Mouse (Mus musculus): ENCODE results near the gene Plk4. TPM values are rescaled to one million over a fixed set of nuclear protein-coding genes. Genes with fewer than 3 reads are reported as not detected.
A peak's percentile ranks its signal among the peaks of the same experiment; 100 is the strongest.
"Not testable (repeated sequence)": the region's sequence is repeated elsewhere in the genome, so short reads cannot be mapped to it uniquely, and the experiment has no call there.

The Plk4 gene
- polyA plus RNA-seq, 1 experiment: 1.8 TPM

DNA sequence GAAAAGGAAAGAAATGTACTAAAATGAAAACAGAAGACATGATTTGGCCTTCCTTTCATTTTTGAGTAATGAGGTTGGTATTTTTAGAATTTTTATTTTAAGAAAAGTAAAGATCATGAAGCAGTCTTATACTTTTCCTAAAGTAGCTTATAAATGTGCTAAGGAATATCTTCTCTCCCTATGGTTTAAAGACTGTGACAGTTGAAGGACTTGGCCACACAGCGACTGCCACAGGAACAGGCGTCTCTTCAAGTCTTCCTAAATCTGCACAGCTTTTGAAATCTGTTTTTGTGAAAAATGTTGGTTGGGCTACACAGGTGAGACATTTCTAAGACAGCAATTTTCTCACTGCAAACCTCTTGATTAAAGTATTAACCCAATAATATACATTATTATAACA, 13.5 kb downstream of the Plk4 start:
- Histone ChIP-seq H3K4me3 (replicated peaks; ENCODE audit: extremely low read depth, low read depth, low read length) (no peak overlapping the region), H3K4me1 (ENCODE audit: control insufficient read depth, insufficient read depth, low read length) (no peaks in the 10 kb centered on the region)
- no peak for TF ChIP-seq POLR2A (IDR thresholded peaks at IDR 0.05; ENCODE audit: borderline replicate concordance, extremely low read depth, low read depth, low read length)
- no peak for TF ChIP-seq CTCF (IDR thresholded peaks at IDR 0.05; ENCODE audit: insufficient read depth, low read length)
- no peak for DNase-seq
- WGBS: 91% methylated on average over 2 of the region's 2 CpGs

DNA sequence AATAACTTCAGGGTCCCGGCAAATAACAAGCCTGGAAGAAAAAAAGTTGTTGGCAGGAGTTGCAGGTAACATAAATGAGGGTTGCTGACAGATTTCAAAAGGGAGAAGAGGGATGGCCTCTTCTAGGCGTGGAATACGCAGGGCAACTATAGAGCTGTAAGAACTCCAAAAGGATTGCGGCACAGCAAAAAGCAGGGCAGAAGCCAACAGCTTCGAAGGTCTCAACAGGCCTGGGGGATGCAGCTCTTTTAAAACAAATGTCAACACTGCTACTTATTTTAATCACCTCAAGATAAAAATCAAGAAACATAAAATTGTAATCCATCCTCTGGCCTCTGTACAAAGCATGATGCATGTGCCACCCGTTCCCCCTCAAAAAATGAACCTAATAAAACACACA, 45.7 kb downstream of the Plk4 start:
- 69% methylated on average over 6 of the region's 6 CpGs for WGBS
- not testable (repeated sequence) for DNase-seq; H3K4me1 ChIP-seq (ENCODE audit: control insufficient read depth, insufficient read depth, low read length); H3K4me3 ChIP-seq (replicated peaks; ENCODE audit: extremely low read depth, low read depth, low read length)

DNA sequence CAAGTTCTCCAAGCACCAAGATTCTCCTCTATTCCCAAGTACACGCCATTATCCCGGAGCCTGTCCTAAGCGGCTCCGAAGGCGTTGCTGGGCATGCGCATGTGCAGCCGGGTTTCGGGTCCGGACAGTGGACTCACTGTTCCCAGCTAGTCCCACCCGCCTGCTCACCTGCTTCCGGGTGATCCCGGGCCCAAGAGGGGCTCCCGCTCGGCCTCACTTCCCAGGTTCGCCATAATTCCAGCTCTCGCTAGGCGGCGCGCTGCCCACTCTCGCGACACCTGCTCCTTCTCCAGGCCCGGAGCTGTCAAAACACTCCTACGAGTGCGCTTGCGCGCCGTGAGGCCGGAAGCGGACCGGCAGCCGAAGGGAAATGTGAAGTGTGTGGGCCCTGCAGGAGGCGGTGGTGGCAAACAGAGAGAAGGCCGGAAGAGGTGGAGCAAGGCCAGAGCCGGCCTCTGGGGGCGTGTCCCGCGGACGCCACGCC, 46.7 kb downstream of the Plk4 start, which contains the start of gene Mfsd8:
Gene Mfsd8 (minus strand): TSS at position 414 of the 484 bp plus-strand sequence.
- under 1% methylated on average over 39 of the region's 39 CpGs for WGBS
- peak; percentile 88 for DNase-seq

DNA sequence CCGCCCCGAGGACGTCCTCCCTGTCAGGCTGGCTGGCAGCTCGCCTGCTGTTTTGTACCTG, 47.0 kb downstream of the Plk4 start, which contains the start of gene Abhd18:
Gene Abhd18 (plus strand): TSS at position 14 of the 61 bp plus-strand sequence.
- peak within 1 kb of the TSS; percentile 62 for H3K4me3 ChIP-seq (replicated peaks; ENCODE audit: extremely low read depth, low read depth, low read length)
- WGBS: 0% methylated on average over 3 of the region's 4 CpGs
- H3K4me1 ChIP-seq (ENCODE audit: control insufficient read depth, insufficient read depth, low read length); DNase-seq: not testable (repeated sequence)

More for the DNA sequence above, 46.7 kb downstream of the Plk4 start, which contains the start of gene Mfsd8:
- H3K4me1 ChIP-seq (ENCODE audit: control insufficient read depth, insufficient read depth, low read length): not testable (repeated sequence)
- 0 out of 2 replicates have a peak, but pooled peaks have one; percentile 25 for TF ChIP-seq POLR2A (IDR thresholded peaks at IDR 0.05; ENCODE audit: borderline replicate concordance, extremely low read depth, low read depth, low read length)
- peak within 1 kb of the TSS; percentile 62 for H3K4me3 ChIP-seq (replicated peaks; ENCODE audit: extremely low read depth, low read depth, low read length)

DNA sequence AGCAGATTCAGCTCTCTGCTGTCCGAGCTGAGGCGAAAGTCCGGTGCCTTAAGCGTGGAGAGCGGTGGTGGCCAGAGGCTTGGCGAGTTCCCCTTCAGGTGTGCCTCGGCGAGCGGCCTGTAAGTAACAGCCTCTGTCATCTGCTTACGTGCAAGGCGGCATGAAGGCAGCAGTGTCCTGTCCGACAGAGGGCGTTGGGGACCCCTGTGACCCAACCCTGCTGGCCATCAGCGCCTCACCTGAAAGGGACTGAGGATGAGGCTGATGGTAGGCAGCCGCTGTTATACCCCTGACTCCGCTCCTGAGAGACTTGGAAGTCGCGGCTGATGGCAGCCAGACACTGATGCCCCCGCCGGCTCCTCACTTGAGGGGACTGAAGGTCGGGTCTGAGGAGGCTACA, 47.2 kb downstream of the Plk4 start:
- WGBS: 1% methylated on average over 18 of the region's 21 CpGs
- peak; percentile 34; the same call in 1 of the 2 replicates for TF ChIP-seq CTCF (IDR thresholded peaks at IDR 0.05; ENCODE audit: insufficient read depth, low read length)
- not testable (repeated sequence) for H3K4me1 ChIP-seq (ENCODE audit: control insufficient read depth, insufficient read depth, low read length)
- DNase-seq: peak; percentile 54
- peak overlapping the region; percentile 62 for H3K4me3 ChIP-seq (replicated peaks; ENCODE audit: extremely low read depth, low read depth, low read length)

DNA sequence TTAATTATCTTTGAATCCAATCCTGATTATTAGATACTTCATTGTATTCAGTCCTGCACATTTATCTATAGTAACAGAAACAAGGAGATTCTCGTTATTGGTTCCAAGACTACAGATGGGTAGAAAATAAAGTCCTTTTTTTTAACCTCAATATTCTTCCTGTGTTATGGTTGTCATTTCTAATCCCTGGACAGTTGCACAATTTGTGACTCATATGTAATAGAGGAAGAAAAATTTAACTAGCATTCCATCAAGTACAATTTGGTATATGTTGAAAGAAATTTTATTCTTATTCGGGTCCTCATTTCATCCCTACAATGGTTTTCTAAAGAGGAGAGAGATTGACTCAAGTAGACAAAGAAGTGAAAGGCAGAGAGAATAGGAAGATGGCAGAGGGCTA, 48.1 kb downstream of the Plk4 start:
- not testable (repeated sequence) for H3K4me3 ChIP-seq (replicated peaks; ENCODE audit: extremely low read depth, low read depth, low read length); H3K4me1 ChIP-seq (ENCODE audit: control insufficient read depth, insufficient read depth, low read length); DNase-seq
- 85% methylated on average over 2 of the region's 2 CpGs for WGBS

DNA sequence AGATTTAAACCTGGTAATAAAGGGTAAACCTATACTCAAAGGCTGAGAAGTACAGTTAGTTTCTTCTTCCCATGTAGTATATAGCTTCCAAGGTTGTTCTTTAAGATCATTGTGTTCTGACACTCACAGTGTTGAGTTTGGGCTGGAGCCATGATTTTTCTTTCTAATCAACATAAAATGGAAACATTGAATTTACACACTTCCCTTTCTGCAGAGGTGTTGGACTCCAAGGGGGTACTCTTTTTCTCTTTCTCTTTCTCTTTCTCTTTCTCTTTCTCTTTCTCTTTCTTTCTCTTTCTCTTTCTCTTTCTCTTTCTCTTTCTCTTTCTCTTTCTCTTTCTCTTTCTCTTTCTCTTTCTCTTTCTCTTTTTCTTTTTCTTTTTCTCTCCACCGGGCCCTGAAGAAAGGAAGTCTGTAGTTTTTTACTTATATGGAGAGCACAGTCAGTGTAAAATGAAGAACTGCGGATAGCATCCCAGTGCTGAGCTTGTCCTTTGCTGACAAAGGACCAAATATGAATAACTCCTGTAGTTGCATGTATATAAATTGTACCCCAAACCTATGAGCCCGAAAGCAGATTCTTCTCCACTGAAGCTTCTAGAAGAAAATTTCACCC, 53.4 kb downstream of the Plk4 start:
- DNase-seq; H3K4me3 ChIP-seq (replicated peaks; ENCODE audit: extremely low read depth, low read depth, low read length); H3K4me1 ChIP-seq (ENCODE audit: control insufficient read depth, insufficient read depth, low read length): not testable (repeated sequence)
- WGBS: 89% methylated on average over 3 of the region's 3 CpGs

Other genes with a start within 250 kb of the Plk4 start
- gene Slc25a31, start 91.2 kb upstream of the Plk4 start, polyA plus RNA-seq (2012; rRNA removed): 0.17 and 0.18 TPM in 2 replicates
- 14.5 and 24.6 TPM in 2 replicates for gene Hspa4l, start 55.5 kb upstream of the Plk4 start, polyA plus RNA-seq (2012; rRNA removed)
- 2.8 and 4.4 TPM in 2 replicates for gene Mfsd8, start 46.9 kb downstream of the Plk4 start, polyA plus RNA-seq (2012; rRNA removed)
- gene Abhd18, start 47.0 kb downstream of the Plk4 start, polyA plus RNA-seq (2012; rRNA removed): 2.5 and 3.0 TPM in 2 replicates
- not detected in 2 replicates for gene 1700034I23Rik, start 102.5 kb downstream of the Plk4 start, polyA plus RNA-seq (2012; rRNA removed)
- gene Larp1b, start 149.8 kb downstream of the Plk4 start, polyA plus RNA-seq (2012; rRNA removed): 3.7 and 4.4 TPM in 2 replicates

All from lung, adult 2 months (tissue).